Mouse (Mus musculus) T-helper 1 cell (primary cell): ENCODE measurements at regions not wholly inside any gene's neighbourhood (a gene's known extent, or its start where the extent isn't known, plus 50 kb on each side); places are given as distances from the start of the nearest gene placed in this dataset.

Experiments
- in situ Hi-C: fragments of 300-600 bp; cut with MboI, MseI; formaldehyde crosslinking; loops from one replicate; pipeline ENCODE4 v1.15.1; 2025; ENCODE audit warnings: high pct_unique_total_duplicates

- in situ Hi-C loops: no loop called here
Measured at GRCm38 (mm10) chr3:41366264-41366663, 189.3 kb upstream of the Jade1 start.

- in situ Hi-C loops: no loop called here
Measured at GRCm38 (mm10) chr3:41365145-41365830, 190.2 kb upstream of the Jade1 start.

GRCm38 (mm10) chr3:41363947-41364346, 191.6 kb upstream of the Jade1 start:
- in situ Hi-C loops: no loop called here

- in situ Hi-C loops: no loop called here
Measured at GRCm38 (mm10) chr3:41360231-41360630, 195.3 kb upstream of the Jade1 start.

- in situ Hi-C loops: no loop called here
Measured at GRCm38 (mm10) chr3:41359458-41359857, 196.1 kb upstream of the Jade1 start.

GRCm38 (mm10) chr3:41353021-41353420, 202.5 kb upstream of the Jade1 start:
- in situ Hi-C loops: no loop called here

GRCm38 (mm10) chr3:41351786-41352185, 203.7 kb upstream of the Jade1 start:
- in situ Hi-C loops: no loop called here

GRCm38 (mm10) chr3:41351091-41351685, 204.3 kb upstream of the Jade1 start:
- in situ Hi-C loops: no loop called here

- in situ Hi-C loops: no loop called here
Measured at GRCm38 (mm10) chr3:41350331-41350730, 205.2 kb upstream of the Jade1 start.

GRCm38 (mm10) chr3:41348795-41349194, 206.7 kb upstream of the Jade1 start:
- in situ Hi-C loops: no loop called here

GRCm38 (mm10) chr3:41346863-41347262, 208.7 kb upstream of the Jade1 start:
- in situ Hi-C loops: no loop called here

GRCm38 (mm10) chr3:41343431-41343830, 212.1 kb upstream of the Jade1 start:
- in situ Hi-C loops: no loop called here

GRCm38 (mm10) chr3:41332481-41332880, 223.1 kb upstream of the Jade1 start:
- in situ Hi-C loops: no loop called here

GRCm38 (mm10) chr3:41330356-41330755, 225.2 kb upstream of the Jade1 start:
- in situ Hi-C loops: no loop called here

GRCm38 (mm10) chr3:41328828-41329227, 226.7 kb upstream of the Jade1 start:
- in situ Hi-C loops: no loop called here

GRCm38 (mm10) chr3:41326211-41327104, 229.1 kb upstream of the Jade1 start:
- in situ Hi-C loops: no loop called here

- in situ Hi-C loops: no loop called here
Measured at GRCm38 (mm10) chr3:41321808-41322207, 233.7 kb upstream of the Jade1 start.

GRCm38 (mm10) chr3:41319214-41319856, 236.2 kb upstream of the Jade1 start:
- in situ Hi-C loops: no loop called here

- in situ Hi-C loops: no loop called here
Measured at GRCm38 (mm10) chr3:41318232-41319131, 235.6 kb upstream of the Pgrmc2 start.

- in situ Hi-C loops: no loop called here
Measured at GRCm38 (mm10) chr3:41317170-41317569, 234.3 kb upstream of the Pgrmc2 start.

GRCm38 (mm10) chr3:41312492-41312891, 229.6 kb upstream of the Pgrmc2 start:
- in situ Hi-C loops: no loop called here
